Mouse (Mus musculus): ENCODE results near the gene Sulf2. TPM values are rescaled to one million over a fixed set of nuclear protein-coding genes. Genes with fewer than 3 reads are reported as not detected.
"Not testable (repeated sequence)": the region's sequence is repeated elsewhere in the genome, so short reads cannot be mapped to it uniquely, and the experiment has no call there.

The Sulf2 gene
- polyA plus RNA-seq, 2 experiments, result 200 to 294 TPM

- Histone ChIP-seq H3K4me3 (replicated peaks; ENCODE audit: low read length) (no peak overlapping the region), H3K27ac (replicated peaks; ENCODE audit: low read depth, low read length) (no peak overlapping the region), H3K36me3 (ENCODE audit: control insufficient read depth, insufficient read depth, low read length) (no peaks in the 10 kb centered on the region), H3K4me1 (ENCODE audit: control insufficient read depth, insufficient read depth, low read length) (peaks cover 37% of the 10 kb centered on the region), H3K4me2 (replicated peaks; ENCODE audit: low read depth, low read length, severe bottlenecking) (no peak overlapping the region), H3K27me3 (ENCODE audit: control insufficient read depth, insufficient read depth, low read length) (no peaks in the 10 kb centered on the region), H3K9ac (ENCODE audit: low read depth, low read length, severe bottlenecking) (no peak overlapping the region), H3K9me3 (ENCODE audit: control insufficient read depth, low read length) (no peaks in the 10 kb centered on the region)
- DNase-seq (ENCODE audit: low spot score) (no peak), ATAC-seq (ENCODE audit: low FRiP score, low read depth) (no peak)
- 95% methylated on average over 11 of the region's 11 CpGs for WGBS
- TF ChIP-seq POLR2A (IDR thresholded peaks at IDR 0.05; ENCODE audit: borderline replicate concordance, extremely low read depth, insufficient read depth, insufficient read length), result no peak
Measured at GRCm38 (mm10) chr2:166189191-166189590, 33.7 kb upstream of the Sulf2 start.

- not testable (repeated sequence) for H3K36me3 ChIP-seq (ENCODE audit: control insufficient read depth, insufficient read depth, low read length); H3K4me2 ChIP-seq (replicated peaks; ENCODE audit: low read depth, low read length, severe bottlenecking); H3K27ac ChIP-seq (replicated peaks; ENCODE audit: low read depth, low read length); H3K9ac ChIP-seq (ENCODE audit: low read depth, low read length, severe bottlenecking); DNase-seq (ENCODE audit: low spot score); ATAC-seq (ENCODE audit: low FRiP score, low read depth); H3K9me3 ChIP-seq (ENCODE audit: control insufficient read depth, low read length); H3K4me3 ChIP-seq (replicated peaks; ENCODE audit: low read length); H3K27me3 ChIP-seq (ENCODE audit: control insufficient read depth, insufficient read depth, low read length)
- peaks cover 37% of the 10 kb centered on the region for H3K4me1 ChIP-seq (ENCODE audit: control insufficient read depth, insufficient read depth, low read length)
- WGBS, result 61% methylated on average over 8 of the region's 11 CpGs
Measured at GRCm38 (mm10) chr2:166187874-166188453, 32.5 kb upstream of the Sulf2 start.

- not testable (repeated sequence) for H3K27me3 ChIP-seq (ENCODE audit: control insufficient read depth, insufficient read depth, low read length); H3K4me2 ChIP-seq (replicated peaks; ENCODE audit: low read depth, low read length, severe bottlenecking); ATAC-seq (ENCODE audit: low FRiP score, low read depth); DNase-seq (ENCODE audit: low spot score); H3K9me3 ChIP-seq (ENCODE audit: control insufficient read depth, low read length); H3K9ac ChIP-seq (ENCODE audit: low read depth, low read length, severe bottlenecking); H3K36me3 ChIP-seq (ENCODE audit: control insufficient read depth, insufficient read depth, low read length); H3K4me3 ChIP-seq (replicated peaks; ENCODE audit: low read length)
- peaks cover 38% of the 10 kb centered on the region for H3K4me1 ChIP-seq (ENCODE audit: control insufficient read depth, insufficient read depth, low read length)
- peak overlapping the region; percentile 59 for H3K27ac ChIP-seq (replicated peaks; ENCODE audit: low read depth, low read length)
- WGBS, result 13% methylated on average over 7 of the region's 8 CpGs
Measured at GRCm38 (mm10) chr2:166187319-166187718, 31.9 kb upstream of the Sulf2 start.

- no peaks in the 10 kb centered on the region for H3K9me3 ChIP-seq (ENCODE audit: control insufficient read depth, low read length)
- WGBS, result 72% methylated on average over 16 of the region's 16 CpGs
- ATAC-seq (ENCODE audit: low FRiP score, low read depth), result no peak
- H3K36me3 ChIP-seq (ENCODE audit: control insufficient read depth, insufficient read depth, low read length), result no peaks in the 10 kb centered on the region
- H3K27me3 ChIP-seq (ENCODE audit: control insufficient read depth, insufficient read depth, low read length), result no peaks in the 10 kb centered on the region
- H3K27ac ChIP-seq (replicated peaks; ENCODE audit: low read depth, low read length), result peak overlapping the region; percentile 59
- no peak overlapping the region for H3K4me2 ChIP-seq (replicated peaks; ENCODE audit: low read depth, low read length, severe bottlenecking)
- no peak overlapping the region for H3K9ac ChIP-seq (ENCODE audit: low read depth, low read length, severe bottlenecking)
- no peak for TF ChIP-seq POLR2A (IDR thresholded peaks at IDR 0.05; ENCODE audit: borderline replicate concordance, extremely low read depth, insufficient read depth, insufficient read length)
- no peak overlapping the region for H3K4me3 ChIP-seq (replicated peaks; ENCODE audit: low read length)
- peaks cover 45% of the 10 kb centered on the region for H3K4me1 ChIP-seq (ENCODE audit: control insufficient read depth, insufficient read depth, low read length)
- DNase-seq (ENCODE audit: low spot score), result no peak
Measured at GRCm38 (mm10) chr2:166186244-166186948, 30.9 kb upstream of the Sulf2 start.

- Histone ChIP-seq H3K36me3 (ENCODE audit: control insufficient read depth, insufficient read depth, low read length) (no peaks in the 10 kb centered on the region), H3K9me3 (ENCODE audit: control insufficient read depth, low read length) (no peaks in the 10 kb centered on the region), H3K4me3 (replicated peaks; ENCODE audit: low read length) (no peak overlapping the region), H3K9ac (ENCODE audit: low read depth, low read length, severe bottlenecking) (no peak overlapping the region), H3K27me3 (ENCODE audit: control insufficient read depth, insufficient read depth, low read length) (no peaks in the 10 kb centered on the region), H3K27ac (replicated peaks; ENCODE audit: low read depth, low read length) (no peak overlapping the region), H3K4me1 (ENCODE audit: control insufficient read depth, insufficient read depth, low read length) (peaks cover 47% of the 10 kb centered on the region), H3K4me2 (replicated peaks; ENCODE audit: low read depth, low read length, severe bottlenecking) (no peak overlapping the region)
- no peak for DNase-seq (ENCODE audit: low spot score)
- no peak for TF ChIP-seq POLR2A (IDR thresholded peaks at IDR 0.05; ENCODE audit: borderline replicate concordance, extremely low read depth, insufficient read depth, insufficient read length)
- WGBS, result 81% methylated on average over 6 of the region's 6 CpGs
- ATAC-seq (ENCODE audit: low FRiP score, low read depth), result no peak
Measured at GRCm38 (mm10) chr2:166185768-166186167, 30.3 kb upstream of the Sulf2 start.

Data from limb, embryonic 14.5 days (tissue).